Mouse (Mus musculus) limb, embryonic 13.5 days (tissue): ENCODE results near the gene Nosip. TPM values are rescaled to one million over a fixed set of nuclear protein-coding genes. Genes with fewer than 3 reads are reported as not detected.

Source experiments
- ATAC-seq: fragments of 200-750 bp; cut with Nextera tagmentation; 2 replicates; pipeline ENCODE4 v1.8.0; 2017; ENCODE audit warnings: low read depth, moderate number of reproducible peaks, moderate TSS enrichment; ENCODE audit not compliant: low FRiP score
- H3K27ac ChIP-seq: fragments of 300-500 bp; sonication (generic); 2 replicates; pipeline ENCODE4 v1.5.1; 2015; ENCODE audit warnings: inconsistent platforms, mild to moderate bottlenecking, moderate library complexity
- H3K27me3 ChIP-seq: fragments of 300-500 bp; sonication (generic); 2 replicates; pipeline ENCODE4 v1.6.1; 2015; ENCODE audit warnings: mild to moderate bottlenecking, inconsistent platforms
- H3K36me3 ChIP-seq: fragments of 300-500 bp; sonication (generic); 2 replicates; pipeline ENCODE4 v1.6.1; 2015; ENCODE audit warnings: inconsistent platforms, mild to moderate bottlenecking, moderate library complexity
- H3K4me1 ChIP-seq: fragments of 300-500 bp; sonication (generic); 2 replicates; pipeline ENCODE4 v1.6.1; 2015; ENCODE audit warnings: inconsistent platforms
- H3K4me2 ChIP-seq: fragments of 300-500 bp; sonication (generic); replicated peaks from 2 replicates; pipeline ENCODE4 v1.6.1; 2015; ENCODE audit warnings: inconsistent platforms, mild to moderate bottlenecking, moderate library complexity
- H3K4me3 ChIP-seq: fragments of 300-500 bp; sonication (generic); 2 replicates; pipeline ENCODE4 v1.5.1; 2015; ENCODE audit warnings: moderate library complexity, mild to moderate bottlenecking, inconsistent platforms
- H3K9ac ChIP-seq: fragments of 300-500 bp; sonication (generic); 2 replicates; pipeline ENCODE4 v1.6.1; 2015; ENCODE audit warnings: mild to moderate bottlenecking, inconsistent platforms
- H3K9me3 ChIP-seq: fragments of 300-500 bp; sonication (generic); 2 replicates; pipeline ENCODE4 v1.6.1; 2016; ENCODE audit warnings: inconsistent platforms
- WGBS: fragments of 180-500 bp; shearing (Covaris S2); methylation state at CpG from one replicate; pipeline ENCODE4 v1.1.7; 2015; 5-methylcytosine and 5-hydroxymethylcytosine counted together
- polyA plus RNA-seq: library from polyadenylated mRNA; unstranded; fragments of >200 nt; fragmentation: Nextera tagmentation; extraction: Ambion mirVana; gene quantifications from 2 replicates; pipeline ENCODE4 v1.2.1, GENCODE M21; 2015

Gene Nosip
- polyA plus RNA-seq, 1 experiment from 2014 or later = 71.2 TPM

DNA sequence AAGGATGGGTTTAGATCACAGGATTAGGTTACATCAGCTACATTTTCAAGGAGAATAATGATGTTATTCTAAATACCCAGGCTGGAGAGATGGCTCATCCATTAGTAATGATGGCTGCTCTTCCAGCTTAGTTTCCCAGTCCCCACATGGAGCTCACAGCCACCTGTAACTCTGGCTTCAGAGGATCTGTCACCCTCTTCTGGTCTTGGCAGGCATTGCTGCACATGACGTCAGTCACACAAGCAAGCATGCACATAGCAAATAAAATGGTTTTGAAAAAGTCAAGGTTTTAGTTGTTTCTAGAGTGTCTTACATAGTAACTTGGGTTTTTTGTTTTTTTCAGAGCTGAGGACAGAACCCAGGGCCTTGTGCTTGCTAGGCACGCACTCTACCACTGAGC, 10.0 kb downstream of the Nosip start:
- Histone ChIP-seq H3K27me3 (no peaks in the 10 kb centered on the region), H3K27ac (no peak overlapping the region), H3K9me3 (no peaks in the 10 kb centered on the region), H3K4me2 (no peak overlapping the region), H3K9ac (no peak overlapping the region), H3K4me1 (no peaks in the 10 kb centered on the region), H3K36me3 (peaks cover 41% of the 10 kb centered on the region), H3K4me3 (no peak overlapping the region)
- WGBS = 86% methylated on average over 2 of the region's 2 CpGs
- ATAC-seq = no peak

DNA sequence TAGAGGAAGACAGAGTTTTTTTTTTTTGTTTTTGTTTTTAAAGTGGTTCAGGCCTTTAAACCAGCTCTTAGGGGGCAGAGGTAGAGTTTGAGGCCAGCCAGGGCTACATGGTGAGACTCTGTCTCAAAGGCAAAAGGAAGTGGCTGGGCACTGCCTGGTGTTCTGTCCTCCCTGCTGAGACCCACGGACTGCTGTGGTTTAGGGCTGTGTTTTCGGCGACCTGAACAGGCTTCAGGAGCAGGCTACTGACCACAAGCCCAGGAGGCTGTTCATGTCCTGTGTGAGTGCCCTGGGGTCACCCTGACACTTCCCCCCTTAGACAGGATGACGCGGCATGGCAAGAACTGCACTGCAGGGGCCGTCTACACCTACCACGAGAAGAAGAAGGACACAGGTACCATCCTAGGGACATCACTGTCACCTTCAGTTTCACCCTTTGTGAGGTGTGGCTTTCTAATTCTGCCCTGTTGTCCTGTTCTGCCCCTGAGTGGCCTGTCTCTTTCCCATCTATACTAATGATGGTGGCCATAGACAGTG, 11.0 kb downstream of the Nosip start:
- Histone ChIP-seq H3K4me3 (no peak overlapping the region), H3K4me1 (no peaks in the 10 kb centered on the region), H3K36me3 (peaks cover 48% of the 10 kb centered on the region), H3K9ac (no peak overlapping the region), H3K4me2 (no peak overlapping the region), H3K27me3 (no peaks in the 10 kb centered on the region), H3K9me3 (no peaks in the 10 kb centered on the region), H3K27ac (no peak overlapping the region)
- WGBS = 79% methylated on average over 7 of the region's 7 CpGs
- ATAC-seq = no peak

DNA sequence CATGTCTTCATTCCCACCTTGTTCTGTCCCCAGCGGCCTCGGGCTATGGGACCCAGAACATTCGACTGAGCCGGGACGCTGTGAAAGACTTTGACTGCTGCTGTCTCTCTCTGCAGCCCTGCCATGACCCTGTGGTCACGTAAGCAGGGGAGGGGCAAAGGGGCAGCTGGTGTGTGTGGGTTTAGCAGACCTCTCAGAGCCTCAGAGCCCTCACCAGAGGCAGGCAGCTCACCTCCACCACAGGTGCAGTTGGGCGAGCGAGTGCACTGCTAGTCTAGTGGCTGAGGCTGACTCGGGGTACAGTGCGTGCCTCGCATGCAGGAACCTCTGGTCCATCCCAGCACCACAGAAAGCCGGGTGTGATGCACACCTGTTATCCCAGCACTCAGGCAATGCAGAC, 11.7 kb downstream of the Nosip start:
- Histone ChIP-seq H3K4me1 (no peaks in the 10 kb centered on the region), H3K4me2 (no peak overlapping the region), H3K9ac (no peak overlapping the region), H3K36me3 (peaks cover 48% of the 10 kb centered on the region), H3K9me3 (no peaks in the 10 kb centered on the region), H3K4me3 (no peak overlapping the region), H3K27me3 (no peaks in the 10 kb centered on the region), H3K27ac (no peak overlapping the region)
- ATAC-seq = no peak
- WGBS = 83% methylated on average over 12 of the region's 12 CpGs

DNA sequence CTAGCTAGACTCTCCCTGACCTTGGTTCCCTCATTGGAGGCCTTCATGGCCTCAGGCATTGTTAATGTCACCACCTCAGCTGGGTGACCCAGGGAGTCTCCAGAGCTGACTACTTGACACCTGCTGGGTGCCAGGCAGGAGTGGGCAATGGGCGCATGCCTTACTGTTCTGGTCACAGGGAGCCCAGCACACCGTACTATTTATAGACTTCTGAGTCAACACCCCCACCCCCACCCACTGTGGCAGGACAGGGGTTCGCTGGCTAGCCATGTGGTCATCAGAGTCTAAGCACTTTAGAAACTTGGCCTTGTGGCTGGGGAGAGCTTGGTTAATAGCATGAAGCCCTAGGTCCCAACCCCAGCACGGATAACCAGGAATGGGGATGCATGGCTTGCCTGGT, 13.2 kb downstream of the Nosip start:
- 83% methylated on average over 4 of the region's 4 CpGs for WGBS
- Histone ChIP-seq H3K4me1 (no peaks in the 10 kb centered on the region), H3K4me3 (no peak overlapping the region), H3K9ac (no peak overlapping the region), H3K27ac (no peak overlapping the region), H3K4me2 (no peak overlapping the region), H3K9me3 (no peaks in the 10 kb centered on the region), H3K36me3 (peaks cover 48% of the 10 kb centered on the region), H3K27me3 (no peaks in the 10 kb centered on the region)
- ATAC-seq = no peak

DNA sequence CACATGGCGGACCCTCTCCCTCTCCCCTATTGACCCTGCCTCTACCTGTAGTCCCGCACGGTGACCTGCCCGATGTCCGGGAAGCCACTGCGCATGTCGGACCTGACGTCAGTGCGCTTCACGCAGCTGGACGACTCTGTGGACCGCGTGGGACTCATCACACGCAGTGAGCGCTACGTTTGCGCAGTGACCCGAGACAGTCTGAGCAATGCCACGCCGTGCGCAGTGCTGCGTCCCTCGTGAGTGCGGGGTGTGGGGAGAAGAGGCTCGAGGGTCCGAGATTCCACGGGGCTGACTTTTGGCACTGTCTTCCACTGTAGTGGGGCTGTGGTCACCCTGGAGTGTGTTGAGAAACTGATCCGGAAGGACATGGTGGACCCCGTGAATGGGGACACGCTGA, 14.3 kb downstream of the Nosip start:
- ATAC-seq = no peak
- no peaks in the 10 kb centered on the region for H3K27me3 ChIP-seq
- 0 out of 2 replicates have a peak, but pooled peaks cover 3% of the 10 kb centered on the region for H3K9me3 ChIP-seq
- peaks cover 51% of the 10 kb centered on the region for H3K36me3 ChIP-seq
- 85% methylated on average over 30 of the region's 30 CpGs for whole genome bisulfite sequencing
- no peaks in the 10 kb centered on the region; the same call in 1 of the 2 replicates for H3K4me1 ChIP-seq
- H3K4me3 ChIP-seq = no peak overlapping the region
- no peak overlapping the region for H3K4me2 ChIP-seq
- H3K9ac ChIP-seq = no peak overlapping the region
- no peak overlapping the region for H3K27ac ChIP-seq

DNA sequence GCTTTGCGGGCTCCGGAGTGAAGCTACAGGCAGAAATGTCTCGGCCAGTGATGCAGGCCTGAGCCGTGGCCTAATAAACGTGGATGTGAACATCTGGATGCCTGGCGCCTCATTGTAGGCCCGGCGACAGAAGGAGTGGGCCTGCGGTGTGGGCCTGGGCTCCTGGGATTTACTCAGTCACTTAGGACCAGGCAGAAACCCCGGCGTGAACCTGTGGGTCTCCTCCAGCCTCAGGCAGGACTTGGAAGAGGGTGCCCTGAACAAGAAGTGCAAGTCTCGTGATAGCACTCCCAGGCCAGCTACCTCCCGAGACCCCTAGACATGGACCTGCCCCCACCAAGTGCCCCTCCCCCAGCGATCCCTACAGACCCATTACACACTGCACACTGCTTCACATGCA, 15.1 kb downstream of the Nosip start:
- H3K36me3 ChIP-seq = peaks cover 53% of the 10 kb centered on the region
- ATAC-seq = no peak

DNA sequence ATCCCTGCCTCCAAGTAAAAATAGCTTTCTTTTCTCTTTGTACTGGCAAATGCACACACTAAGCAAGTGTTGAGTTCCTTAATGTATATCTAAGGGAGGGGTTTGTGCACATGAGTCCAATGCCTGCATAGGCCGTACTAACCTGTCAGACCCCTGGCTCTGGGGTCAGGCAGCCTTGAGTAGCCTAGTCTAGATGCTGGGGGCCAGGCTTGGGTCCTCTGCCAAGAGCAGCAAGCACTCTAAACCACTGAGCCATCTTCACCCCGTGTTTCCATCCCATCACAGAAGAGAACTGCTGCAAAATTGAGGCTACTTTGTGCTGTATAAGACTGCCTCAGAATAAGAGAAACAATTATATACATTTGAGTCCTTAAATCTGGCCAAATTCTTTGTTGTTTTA, 15.6 kb downstream of the Nosip start:
- Histone ChIP-seq H3K9ac (no peak overlapping the region), H3K4me2 (no peak overlapping the region), H3K36me3 (peaks cover 58% of the 10 kb centered on the region), H3K9me3 (0 out of 2 replicates have a peak, but pooled peaks cover 3% of the 10 kb centered on the region), H3K27ac (no peak overlapping the region), H3K4me3 (no peak overlapping the region), H3K4me1 (peaks cover 5% of the 10 kb centered on the region; the same call in 1 of the 2 replicates), H3K27me3 (no peaks in the 10 kb centered on the region)
- WGBS = 92% methylated on average over 2 of the region's 2 CpGs
- ATAC-seq = no peak

More for the DNA sequence above, 15.1 kb downstream of the Nosip start:
- Histone ChIP-seq H3K4me1 (no peaks in the 10 kb centered on the region; the same call in 1 of the 2 replicates), H3K9me3 (0 out of 2 replicates have a peak, but pooled peaks cover 3% of the 10 kb centered on the region), H3K4me2 (no peak overlapping the region), H3K4me3 (no peak overlapping the region), H3K27ac (no peak overlapping the region), H3K9ac (no peak overlapping the region), H3K27me3 (no peaks in the 10 kb centered on the region)
- 78% methylated on average over 14 of the region's 14 CpGs for WGBS

DNA sequence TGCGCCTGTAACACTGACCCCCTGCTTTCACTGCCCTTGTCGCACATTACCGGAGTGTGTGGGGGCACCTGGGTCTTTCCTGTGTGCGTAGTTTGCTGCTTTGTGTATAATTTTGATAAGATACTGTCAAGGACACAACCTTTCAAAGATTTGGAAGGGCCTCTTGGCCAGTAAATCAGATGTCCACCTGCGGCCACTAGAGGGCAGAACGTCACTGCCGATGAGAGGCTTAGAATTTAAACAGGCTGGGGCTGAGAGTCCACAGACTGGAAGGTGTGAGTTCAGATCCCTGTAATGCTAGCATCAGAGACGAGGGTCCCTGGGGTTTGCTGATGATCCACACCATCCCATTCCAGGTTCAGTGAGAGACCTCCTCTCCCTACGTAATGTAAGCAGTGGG, 16.3 kb downstream of the Nosip start:
- 43% methylated on average over 9 of the region's 9 CpGs for WGBS
- H3K4me2 ChIP-seq = no peak overlapping the region
- H3K36me3 ChIP-seq = peaks cover 61% of the 10 kb centered on the region
- ATAC-seq = no peak
- peaks cover 9% of the 10 kb centered on the region; the same call in 1 of the 2 replicates for H3K4me1 ChIP-seq
- no peak overlapping the region for H3K9ac ChIP-seq
- 0 out of 2 replicates have a peak, but pooled peaks cover 3% of the 10 kb centered on the region for H3K9me3 ChIP-seq
- H3K27ac ChIP-seq = no peak overlapping the region
- no peaks in the 10 kb centered on the region for H3K27me3 ChIP-seq
- no peak overlapping the region for H3K4me3 ChIP-seq

DNA sequence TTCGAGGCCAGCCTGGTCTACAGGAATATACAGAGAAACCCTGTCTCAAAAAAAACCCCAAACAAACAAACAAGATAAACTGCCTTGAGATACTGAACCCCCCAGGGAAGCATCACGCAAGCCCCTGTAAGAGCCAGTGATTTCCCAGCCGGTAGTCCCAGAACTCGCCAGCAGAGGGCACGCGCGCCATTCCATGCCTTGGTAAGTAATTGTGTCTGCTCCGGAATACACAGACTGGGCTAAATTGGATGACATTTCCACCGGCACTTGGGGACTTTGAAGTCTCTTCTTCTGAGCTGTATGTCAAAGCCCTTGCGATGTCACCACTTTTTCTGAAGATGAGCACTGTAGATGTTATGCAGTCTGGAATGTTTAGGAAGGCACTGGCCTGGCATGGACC, 17.6 kb downstream of the Nosip start:
- peaks cover 61% of the 10 kb centered on the region for H3K36me3 ChIP-seq
- 1% methylated on average over 10 of the region's 10 CpGs for WGBS

DNA sequence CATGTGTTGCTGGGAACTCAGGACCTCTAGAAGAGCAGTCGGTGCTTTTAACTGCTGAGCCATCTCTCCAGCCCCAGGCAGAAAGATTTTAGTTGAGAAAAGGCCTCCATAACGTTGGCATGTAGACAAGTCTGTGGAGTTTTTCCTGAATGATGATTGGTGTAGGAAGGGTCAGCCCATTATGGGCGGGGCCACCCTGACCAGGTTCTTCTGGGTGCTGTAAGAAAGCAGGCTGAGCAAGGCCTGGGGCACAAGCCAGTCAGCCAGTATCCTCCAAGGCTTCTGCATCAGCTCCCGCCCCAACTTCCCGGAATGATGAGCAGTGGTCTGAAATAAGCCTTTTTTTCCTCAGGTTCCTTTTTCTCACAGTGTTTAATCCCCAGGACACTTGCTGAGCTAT, 18.8 kb downstream of the Nosip start:
- no peak overlapping the region for H3K27ac ChIP-seq
- H3K4me2 ChIP-seq = no peak overlapping the region
- peaks cover 61% of the 10 kb centered on the region for H3K36me3 ChIP-seq
- 0 out of 2 replicates have a peak, but pooled peaks cover 3% of the 10 kb centered on the region for H3K9me3 ChIP-seq
- H3K9ac ChIP-seq = no peak overlapping the region
- ATAC-seq = no peak
- H3K27me3 ChIP-seq = no peaks in the 10 kb centered on the region
- peaks cover 9% of the 10 kb centered on the region; the same call in 1 of the 2 replicates for H3K4me1 ChIP-seq
- 49% methylated on average over 5 of the region's 5 CpGs for WGBS
- no peak overlapping the region for H3K4me3 ChIP-seq

More for the DNA sequence above, 17.6 kb downstream of the Nosip start:
- Histone ChIP-seq H3K9ac (no peak overlapping the region), H3K27ac (no peak overlapping the region), H3K4me2 (no peak overlapping the region), H3K4me1 (peaks cover 9% of the 10 kb centered on the region; the same call in 1 of the 2 replicates), H3K4me3 (no peak overlapping the region), H3K9me3 (0 out of 2 replicates have a peak, but pooled peaks cover 3% of the 10 kb centered on the region), H3K27me3 (no peaks in the 10 kb centered on the region)
- peak; percentile 21; the same call in 1 of the 2 replicates for ATAC-seq

DNA sequence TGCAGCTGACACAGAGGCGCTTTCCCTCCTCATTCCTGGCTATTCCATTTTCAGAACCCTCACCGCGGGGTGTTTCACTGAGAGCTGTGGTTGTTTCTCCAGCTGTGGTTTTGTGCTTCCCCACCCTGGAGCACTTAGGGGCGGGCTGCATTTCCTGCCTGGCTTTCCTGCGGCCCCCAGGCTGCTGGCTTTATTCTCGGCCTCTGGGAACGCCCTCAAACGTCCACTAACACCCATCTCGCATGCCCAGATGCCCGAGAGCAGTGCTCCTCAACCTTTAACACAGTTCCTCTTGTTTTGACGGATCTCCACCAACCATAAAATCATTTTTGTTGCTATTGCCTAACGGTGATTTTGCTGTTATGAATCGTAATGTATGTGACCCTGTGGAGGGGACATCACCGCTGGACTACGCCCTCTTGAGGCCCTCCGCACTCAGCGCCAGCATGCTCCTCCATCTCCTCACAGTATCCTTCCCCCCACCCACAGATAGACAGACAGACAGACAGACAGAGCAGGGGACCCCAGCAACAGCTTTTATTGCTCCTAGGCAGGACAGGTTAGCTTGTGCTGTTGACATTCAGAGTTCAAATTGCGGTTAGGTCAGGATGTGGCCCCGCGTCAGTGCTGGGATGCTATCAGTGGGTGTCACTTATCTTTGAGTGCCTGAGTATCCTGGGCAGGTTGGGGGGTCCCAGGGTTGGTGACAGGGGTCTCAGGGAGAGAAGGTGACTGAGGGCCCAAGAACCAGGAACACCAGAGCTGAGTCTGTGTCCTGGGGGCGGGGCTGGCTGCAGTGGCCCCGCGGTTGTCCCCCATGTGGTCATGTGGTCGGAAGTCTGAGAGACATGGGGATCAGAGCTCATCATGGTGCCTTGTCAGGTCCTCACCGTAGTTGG, 20.4 kb downstream of the Nosip start:
- no peaks in the 10 kb centered on the region for H3K27me3 ChIP-seq
- H3K4me3 ChIP-seq = no peak overlapping the region
- peak overlapping the region; percentile 63 for H3K27ac ChIP-seq
- H3K9ac ChIP-seq = 0 out of 2 replicates have a peak overlapping the region, but pooled peaks have one; percentile 4
- peaks cover 9% of the 10 kb centered on the region; the same call in 1 of the 2 replicates for H3K4me1 ChIP-seq
- H3K9me3 ChIP-seq = 0 out of 2 replicates have a peak, but pooled peaks cover 3% of the 10 kb centered on the region
- WGBS = 68% methylated on average over 25 of the region's 25 CpGs
- no peak for ATAC-seq
- H3K36me3 ChIP-seq = peaks cover 61% of the 10 kb centered on the region
- H3K4me2 ChIP-seq = peak overlapping the region; percentile 14; the same call in 1 of the 2 replicates

DNA sequence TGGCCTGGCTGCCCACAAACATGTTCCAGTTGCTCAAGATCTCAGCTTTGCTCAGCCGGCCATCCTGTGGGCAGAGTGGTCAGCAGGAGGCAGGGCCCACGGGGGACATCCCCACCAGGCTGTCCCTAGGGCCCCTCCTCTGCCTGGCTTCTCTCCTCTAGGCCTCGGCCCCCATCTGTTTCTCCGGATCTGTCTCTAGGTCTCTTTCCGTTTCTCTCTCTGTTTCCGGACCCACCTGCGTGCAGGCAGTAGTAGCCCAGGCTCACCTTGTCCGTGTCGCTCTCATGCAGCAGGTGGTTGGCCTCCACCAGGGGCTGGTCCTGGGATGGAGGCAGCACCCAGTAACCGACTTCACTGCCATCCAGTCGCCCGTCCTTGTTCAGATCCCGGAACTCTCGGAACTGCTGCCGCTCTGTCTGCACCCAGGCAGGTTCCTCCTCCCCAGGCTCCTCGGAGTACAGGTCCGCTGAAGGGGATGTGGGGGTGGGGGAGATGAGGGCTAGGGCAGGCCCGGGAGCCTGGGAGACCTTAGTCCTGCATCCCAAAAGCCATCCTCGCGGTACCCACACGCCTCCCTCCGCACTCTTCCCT, 21.2 kb downstream of the Nosip start:
- Histone ChIP-seq H3K4me2 (no peak overlapping the region), H3K36me3 (peaks cover 65% of the 10 kb centered on the region), H3K27me3 (no peaks in the 10 kb centered on the region), H3K4me3 (no peak overlapping the region), H3K9ac (0 out of 2 replicates have a peak overlapping the region, but pooled peaks have one; percentile 31), H3K27ac (peak overlapping the region; percentile 63; the same call in 1 of the 2 replicates), H3K9me3 (0 out of 2 replicates have a peak, but pooled peaks cover 3% of the 10 kb centered on the region), H3K4me1 (peaks cover 9% of the 10 kb centered on the region; the same call in 1 of the 2 replicates)
- ATAC-seq = no peak
- WGBS = 87% methylated on average over 22 of the region's 22 CpGs
